Mouse (Mus musculus): ENCODE measurements around the gene Lrig1. TPM values are rescaled to one million over a fixed set of nuclear protein-coding genes. Genes with fewer than 3 reads are reported as not detected.

Lrig1 gene
- total and polyA plus RNA-seq, 3 experiments, result 0.58 to 0.75 TPM; not detected in 1

GRCm38 (mm10) chr6:94681446-94682269, 18.3 kb downstream of the Lrig1 start:
- DNase-seq (ENCODE audit: low read depth, low spot score), result peak; percentile 66
- peaks cover 16 to 19% of the 10 kb centered on the region in 2 experiments for H3K4me1 ChIP-seq (ENCODE audit: control insufficient read depth in 1 of 2, insufficient read depth in 2 of 2, low read length in 2 of 2)
- peaks cover 0 to 8% of the 10 kb centered on the region in 2 experiments; a peak in 2 of 4 replicates for H3K36me3 ChIP-seq (ENCODE audit: control insufficient read depth in 1 of 2, insufficient read depth in 2 of 2, low read length in 2 of 2)
- peak overlapping the region; percentile 43 for H3K27ac ChIP-seq (ENCODE audit: control insufficient read depth, low read depth, low read length)
- H3K79me2 ChIP-seq (ENCODE audit: control insufficient read depth, insufficient read depth, low read length, poor library complexity), result no peaks in the 10 kb centered on the region; the same call in 1 of the 2 replicates
- peak overlapping the region; percentile 57 for H3K9ac ChIP-seq (ENCODE audit: control insufficient read depth, low read depth, low read length, poor library complexity, severe bottlenecking)
- TF ChIP-seq ELF1 (IDR thresholded peaks at IDR 0.05; ENCODE audit: low read depth, low read length), result peak; percentile 56; the same call in 1 of the 2 replicates
- TF ChIP-seq SMC3 (IDR thresholded peaks at IDR 0.05; ENCODE audit: low read depth, low read length), result no peak
- no peak for TF ChIP-seq GABPA (IDR thresholded peaks at IDR 0.05; ENCODE audit: low read depth, low read length)
- no peak for TF ChIP-seq NELFE (IDR thresholded peaks at IDR 0.05; ENCODE audit: low read depth, low read length)
- no peak for TF ChIP-seq ZKSCAN1 (IDR thresholded peaks at IDR 0.05; ENCODE audit: low read depth, low read length)
- TF ChIP-seq CHD2 (IDR thresholded peaks at IDR 0.05; ENCODE audit: low read length), result no peak
- TF ChIP-seq TCF12 (IDR thresholded peaks at IDR 0.05; ENCODE audit: low read depth, low read length), result peak; percentile 65
- TF ChIP-seq MYC (IDR thresholded peaks at IDR 0.05; ENCODE audit: low read depth, low read length), result 0 out of 2 replicates have a peak, but pooled peaks have one; percentile 44
- peak; percentile 67 for TF ChIP-seq GATA1 (IDR thresholded peaks at IDR 0.05; ENCODE audit: low read depth, low read length)
- TF ChIP-seq TAL1 (IDR thresholded peaks at IDR 0.05; ENCODE audit: low read length), result no peak
- peak; percentile 70 for TF ChIP-seq SIN3A (IDR thresholded peaks at IDR 0.05; ENCODE audit: low read length)
- peak; percentile 52 for TF ChIP-seq MXI1 (IDR thresholded peaks at IDR 0.05; ENCODE audit: low read depth, low read length)
- TF ChIP-seq POLR2AphosphoS2 (IDR thresholded peaks at IDR 0.05; ENCODE audit: low read length), result no peak
- TF ChIP-seq ZC3H11A (IDR thresholded peaks at IDR 0.05; ENCODE audit: low read depth, low read length), result no peak
- no peak for TF ChIP-seq POLR2AphosphoS5 (IDR thresholded peaks at IDR 0.05; ENCODE audit: borderline replicate concordance, low read depth, low read length)
- peak; percentile 64 for TF ChIP-seq EP300 (IDR thresholded peaks at IDR 0.05; ENCODE audit: low read depth in 1 of 2, low read length in 2 of 2)
- 0 out of 2 replicates have a peak, but pooled peaks have one; percentile 79 for TF ChIP-seq CHD1 (IDR thresholded peaks at IDR 0.05; ENCODE audit: low read depth, low read length)
- TF ChIP-seq TBP (IDR thresholded peaks at IDR 0.05; ENCODE audit: low read depth, low read length), result no peak
- peak; percentile 62 for TF ChIP-seq RCOR1 (IDR thresholded peaks at IDR 0.05; ENCODE audit: low read depth, low read length)
- TF ChIP-seq KAT2A (conservative IDR thresholded peaks at IDR 0.05; ENCODE audit: low read depth, low read length), result no peak
- peak; percentile 86 for TF ChIP-seq ETS1 (IDR thresholded peaks at IDR 0.05; ENCODE audit: low read depth, low read length)
- no peak for TF ChIP-seq POLR2A (IDR thresholded peaks at IDR 0.05; ENCODE audit: control insufficient read depth in 1 of 2, insufficient read depth in 1 of 2, low read depth in 1 of 2, low read length in 2 of 2, poor library complexity in 1 of 2)
- TF ChIP-seq RAD21 (IDR thresholded peaks at IDR 0.05; ENCODE audit: low read depth, low read length), result no peak
- TF ChIP-seq BHLHE40 (IDR thresholded peaks at IDR 0.05; ENCODE audit: borderline replicate concordance, low read depth, low read length), result peak; percentile 17; the same call in 1 of the 2 replicates
- no peaks in the 10 kb centered on the region for H3K9me3 ChIP-seq (replicated peaks; ENCODE audit: insufficient read depth, low read length)
- H3K4me3 ChIP-seq (ENCODE audit: control insufficient read depth in 1 of 2, insufficient read depth in 1 of 2, low read depth in 2 of 2, low read length in 2 of 2), result peak overlapping the region; percentile 59 to 60
- no peaks in the 10 kb centered on the region for H3K27me3 ChIP-seq (ENCODE audit: control insufficient read depth in 1 of 2, insufficient read depth in 2 of 2, low read length in 2 of 2)
